Mouse (Mus musculus) T-helper 1 cell (primary cell): Measurements from ENCODE around the gene Wdr78.

Source experiments
- in situ Hi-C: fragments of 300-600 bp; cut with MboI, MseI; formaldehyde crosslinking; loops from one replicate; pipeline ENCODE4 v1.15.1; 2025; ENCODE audit warnings: high pct_unique_total_duplicates

Gene Wdr78

DNA sequence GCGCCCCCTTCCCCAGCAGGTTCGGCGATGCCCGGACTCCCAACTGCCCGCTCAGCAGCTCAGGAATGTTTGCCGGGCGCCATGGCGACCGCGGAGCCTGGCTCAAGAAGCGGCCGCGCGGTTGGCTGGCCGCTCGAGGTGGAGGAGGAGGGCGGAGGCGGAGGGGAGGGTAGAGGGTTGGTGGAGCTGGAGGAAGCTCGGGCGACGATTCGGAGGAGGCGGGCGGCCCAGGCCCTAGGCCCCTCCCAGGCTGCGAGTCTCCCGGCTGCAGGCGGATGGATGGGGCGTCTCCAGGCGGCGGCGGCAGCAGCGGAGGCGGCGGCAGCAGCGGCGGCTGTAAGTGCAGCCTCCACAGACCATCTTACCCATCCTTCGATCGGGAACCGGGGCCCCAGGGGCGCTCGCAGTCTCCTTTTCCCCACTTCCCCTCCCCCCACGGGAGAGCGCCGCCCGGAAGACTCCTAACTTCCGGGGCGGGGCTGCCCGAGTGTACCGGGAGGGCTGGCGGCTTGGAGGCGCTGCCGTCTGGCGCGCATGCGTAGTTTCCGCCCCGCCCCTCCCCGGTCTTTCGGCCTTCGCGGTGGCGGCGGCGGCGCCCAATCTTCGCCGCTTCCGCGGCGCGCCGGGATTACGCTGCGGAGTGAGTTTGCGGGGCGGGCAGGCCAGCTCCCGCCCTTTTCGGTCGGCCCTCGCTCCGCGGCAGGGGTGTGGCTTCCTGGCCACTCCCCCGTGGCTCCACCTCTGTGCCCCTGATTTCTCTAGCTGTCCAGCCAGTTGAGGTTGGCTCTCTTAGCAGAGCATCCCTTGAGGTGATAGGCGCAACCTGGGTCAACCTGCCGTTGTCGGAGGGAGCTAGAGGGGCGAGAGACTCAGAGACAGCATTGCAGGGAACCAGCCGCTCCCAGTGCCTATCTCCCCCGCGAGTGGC is at the start of gene Wdr78, which contains the start of gene Mier1:
Wdr78 (minus strand) TSS at position 372 of the 928 bp plus-strand sequence.
Mier1 (plus strand) TSS at position 207 of the 928 bp plus-strand sequence.
- in situ Hi-C loops, result no loop called here

DNA sequence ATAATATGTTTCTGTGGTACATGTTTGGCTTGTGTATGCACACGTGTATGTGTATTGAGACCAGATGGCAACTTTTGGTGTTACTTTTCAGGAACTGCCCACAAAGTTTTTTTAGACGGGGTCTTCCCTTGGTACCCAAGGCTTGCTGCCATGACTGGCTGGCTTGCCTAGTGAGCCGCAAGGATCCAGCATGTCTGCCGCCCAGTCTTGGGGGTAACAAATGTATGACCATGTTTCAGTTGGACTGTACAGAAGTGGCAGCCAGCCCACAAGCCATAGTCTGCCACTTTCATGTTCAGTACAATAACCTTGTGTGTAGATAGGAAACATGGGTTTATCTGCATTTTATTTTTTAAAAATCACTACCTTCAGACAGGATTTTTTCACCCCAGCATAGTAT is 44.4 kb upstream of the Wdr78 start:
- in situ Hi-C loops, result loop anchor here (5.0 kb wide), 1 partner anchor 71 kb away; no protein-coding TSS in a partner anchor

- in situ Hi-C loops, result no loop called here
These were observed 37.6 kb upstream of the Wdr78 start for GRCm38 (mm10) chr4:103151946-103152345.

GRCm38 (mm10) chr4:103146339-103146738 is 32.0 kb upstream of the Wdr78 start:
- in situ Hi-C loops, result loop anchor here (5.0 kb wide), 1 partner anchor 159 kb away; no protein-coding TSS in a partner anchor

DNA sequence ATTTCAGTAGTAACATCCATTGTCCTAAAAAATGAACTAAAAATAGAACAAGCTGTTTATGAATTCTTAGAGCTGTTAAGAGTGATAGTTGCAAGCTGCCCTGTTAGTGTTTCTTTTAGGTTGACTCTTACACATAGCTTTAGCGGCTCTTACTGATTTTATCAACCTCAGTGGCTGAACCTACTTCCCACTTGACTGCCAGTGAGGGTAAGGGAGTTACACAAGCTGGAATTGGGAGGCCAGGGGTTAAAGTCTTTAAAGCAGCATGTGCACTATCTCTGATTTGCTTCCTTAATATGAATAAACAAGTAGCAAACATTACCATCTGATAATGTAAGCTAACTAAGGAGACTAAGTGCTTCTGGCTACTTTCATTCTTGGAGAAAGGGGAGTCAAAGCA is 22.6 kb upstream of the Wdr78 start:
- in situ Hi-C loops, result no loop called here

GRCm38 (mm10) chr4:103126533-103126932 is 12.2 kb upstream of the Wdr78 start:
- in situ Hi-C loops, result no loop called here

GRCm38 (mm10) chr4:103123606-103124005 is 9.3 kb upstream of the Wdr78 start:
- in situ Hi-C loops, result no loop called here

- in situ Hi-C loops, result no loop called here
These were observed 8.7 kb upstream of the Wdr78 start for GRCm38 (mm10) chr4:103123086-103123485.

DNA sequence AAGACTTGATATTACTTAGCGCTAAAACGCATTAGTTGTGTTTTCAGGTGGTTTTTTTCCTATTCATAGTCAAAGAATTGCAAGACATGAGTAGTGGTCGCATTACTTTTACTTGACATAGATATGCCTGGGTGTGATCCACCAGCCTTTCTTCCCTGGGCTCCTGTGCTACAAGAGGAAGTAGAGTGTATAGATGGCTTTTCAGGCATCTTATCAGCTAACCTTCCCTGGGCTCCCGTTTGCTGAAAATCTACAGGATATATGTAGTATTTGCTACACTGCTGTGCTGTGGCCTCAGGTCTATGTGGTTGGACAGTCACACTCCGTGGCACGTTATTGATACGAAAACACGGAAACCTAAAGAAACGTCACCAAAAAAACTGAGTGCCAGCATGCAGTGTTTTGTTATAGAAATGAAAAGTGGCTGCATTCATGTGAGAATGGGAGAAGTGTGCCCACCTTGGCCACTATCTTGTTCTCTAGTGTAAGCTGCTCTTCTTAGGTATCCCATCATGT is 6.6 kb upstream of the Wdr78 start:
- in situ Hi-C loops, result no loop called here

GRCm38 (mm10) chr4:103120395-103120794 is 6.0 kb upstream of the Wdr78 start:
- in situ Hi-C loops, result no loop called here

- in situ Hi-C loops, result no loop called here
These were observed 5.7 kb upstream of the Wdr78 start for GRCm38 (mm10) chr4:103120028-103120384.

DNA sequence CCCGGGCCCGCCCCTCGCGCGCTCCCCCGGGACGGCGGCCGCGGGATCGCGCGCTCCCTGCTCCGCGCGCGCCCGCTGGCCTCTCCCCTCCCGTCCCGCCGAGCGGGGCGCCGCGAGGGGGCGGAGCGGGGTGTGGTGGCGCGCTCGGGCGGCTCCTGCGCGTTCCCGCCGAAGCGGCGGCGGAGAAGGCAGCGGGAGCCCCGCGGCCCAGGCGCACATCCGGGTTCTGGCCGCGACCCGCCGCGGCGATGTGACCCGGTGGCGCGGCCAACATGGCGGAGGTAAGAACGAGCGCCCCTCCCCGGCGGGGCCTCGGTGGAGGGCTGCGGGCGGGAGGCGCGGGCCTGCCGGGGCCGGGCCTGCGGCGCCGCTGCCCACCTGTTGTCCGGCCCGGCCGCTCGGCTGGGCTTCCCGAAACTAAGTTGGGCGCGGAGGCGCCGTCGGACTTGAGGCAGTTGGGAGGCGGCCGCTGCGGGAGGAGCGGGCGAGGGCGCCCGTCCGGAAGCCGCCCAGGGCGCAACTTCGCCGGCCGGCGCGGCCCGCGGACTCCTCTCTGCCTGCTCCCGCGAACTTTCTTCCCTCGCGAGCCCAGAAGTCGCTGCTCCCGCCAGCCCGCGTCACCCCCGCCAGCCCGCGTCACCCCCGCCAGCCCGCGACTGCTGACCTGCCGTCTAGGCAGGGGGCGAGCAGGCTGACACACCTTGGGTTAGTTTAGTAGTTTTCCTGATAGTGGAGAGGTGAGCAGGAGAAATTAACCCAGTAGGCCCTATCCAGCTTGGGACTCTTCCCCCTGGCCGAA is 5.1 kb upstream of the Wdr78 start:
- in situ Hi-C loops, result no loop called here

DNA sequence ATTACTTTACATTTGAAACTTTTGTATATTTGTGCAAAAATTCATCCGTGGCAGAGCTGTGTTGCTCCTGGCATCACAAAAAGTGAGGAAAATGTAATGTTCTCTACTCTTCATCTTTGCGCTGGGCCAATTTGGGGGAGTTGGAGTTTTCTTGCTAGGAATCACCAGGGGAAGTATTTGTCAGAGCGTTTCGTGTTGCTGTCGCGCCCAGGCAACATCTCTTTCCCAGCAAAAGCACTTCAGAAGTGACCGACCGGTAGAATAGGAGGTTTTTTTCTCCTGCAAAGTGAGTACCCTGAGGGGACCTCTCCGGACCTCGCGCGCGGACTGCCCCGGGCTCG is 4.5 kb upstream of the Wdr78 start:
- in situ Hi-C loops, result no loop called here

DNA sequence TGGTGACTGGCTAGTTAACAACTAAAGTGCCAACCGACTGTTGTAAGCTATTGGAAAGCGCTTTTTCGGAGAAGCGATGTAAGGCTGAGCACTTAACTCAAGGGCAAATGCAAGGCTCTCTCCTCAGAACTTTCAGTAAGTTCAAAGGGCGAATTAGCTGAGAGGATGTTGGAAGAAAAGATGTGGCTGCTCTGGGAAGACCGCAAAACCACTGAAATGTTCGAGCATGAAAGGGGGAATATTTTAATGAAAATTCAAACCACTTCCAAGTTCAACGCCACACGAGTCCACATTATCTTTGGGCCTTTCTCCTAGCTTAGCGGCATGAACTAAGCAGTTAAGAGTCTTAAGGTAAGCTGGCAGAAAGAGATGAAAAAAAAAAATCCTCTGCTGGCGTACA is 953 bp downstream of the Wdr78 start:
- in situ Hi-C loops, result no loop called here

DNA sequence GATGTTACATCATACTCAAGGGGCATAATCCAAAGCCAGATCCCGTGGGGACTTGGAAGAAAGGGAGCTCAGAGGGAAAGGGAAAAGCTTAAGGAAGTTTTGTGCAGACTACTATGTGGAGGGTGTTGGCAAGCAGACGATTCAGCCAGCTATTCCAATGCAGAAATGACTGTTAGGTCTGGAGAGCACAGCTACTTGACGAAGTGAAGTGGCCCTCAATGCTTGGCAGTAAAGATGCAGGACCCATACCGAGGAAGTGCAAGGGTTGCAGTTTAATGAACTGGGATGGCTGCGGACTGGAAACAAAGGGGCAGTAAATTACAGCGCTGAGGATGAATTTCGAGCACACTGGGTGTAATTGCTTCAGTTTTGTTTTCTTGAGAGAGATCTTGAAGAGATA is 1.7 kb downstream of the Wdr78 start:
- in situ Hi-C loops, result no loop called here

GRCm38 (mm10) chr4:103098532-103098931 is 15.8 kb downstream of the Wdr78 start:
- in situ Hi-C loops, result no loop called here

- in situ Hi-C loops, result no loop called here
These were observed 18.4 kb downstream of the Wdr78 start for GRCm38 (mm10) chr4:103095921-103096320.

DNA sequence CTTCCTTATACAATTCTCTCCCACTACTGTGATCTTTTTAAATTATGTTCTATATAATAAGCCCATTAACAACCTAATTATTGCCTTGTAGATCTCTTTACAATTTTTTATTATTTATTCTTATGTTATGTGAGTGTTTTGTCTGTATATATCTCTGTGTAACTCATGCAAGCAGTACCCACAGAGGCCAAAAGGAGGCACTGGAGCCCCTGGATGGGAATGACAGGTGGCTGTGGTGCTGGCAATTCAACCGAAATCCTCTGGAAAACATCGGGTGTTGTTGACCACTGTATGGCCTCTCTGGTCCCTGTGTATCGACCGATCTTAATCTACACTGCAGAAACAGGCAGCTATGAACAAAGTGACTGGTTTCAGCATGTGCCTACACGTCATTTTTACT is 29.1 kb downstream of the Wdr78 start:
- in situ Hi-C loops, result loop anchor here (5.0 kb wide), 1 partner anchor 72 kb away; no protein-coding TSS in a partner anchor

DNA sequence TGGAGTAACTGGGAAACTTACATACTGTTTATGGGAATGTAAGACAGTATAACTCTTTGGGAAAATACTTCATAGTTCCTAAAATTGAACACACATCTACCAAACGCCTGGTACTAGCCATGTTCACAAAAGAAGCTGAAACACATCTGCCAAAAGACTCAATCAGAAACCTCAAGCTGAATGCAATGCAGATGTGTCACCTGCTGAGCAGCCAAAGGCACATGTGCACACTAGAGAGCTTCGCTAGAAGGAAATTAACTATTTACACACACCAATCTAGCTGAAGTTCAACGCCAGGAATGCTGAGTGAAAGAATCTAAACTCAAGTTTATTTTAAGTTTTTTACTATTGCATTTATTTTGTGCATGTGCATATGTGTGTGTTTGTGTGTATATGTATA is 43.7 kb downstream of the Wdr78 start:
- in situ Hi-C loops, result no loop called here

DNA sequence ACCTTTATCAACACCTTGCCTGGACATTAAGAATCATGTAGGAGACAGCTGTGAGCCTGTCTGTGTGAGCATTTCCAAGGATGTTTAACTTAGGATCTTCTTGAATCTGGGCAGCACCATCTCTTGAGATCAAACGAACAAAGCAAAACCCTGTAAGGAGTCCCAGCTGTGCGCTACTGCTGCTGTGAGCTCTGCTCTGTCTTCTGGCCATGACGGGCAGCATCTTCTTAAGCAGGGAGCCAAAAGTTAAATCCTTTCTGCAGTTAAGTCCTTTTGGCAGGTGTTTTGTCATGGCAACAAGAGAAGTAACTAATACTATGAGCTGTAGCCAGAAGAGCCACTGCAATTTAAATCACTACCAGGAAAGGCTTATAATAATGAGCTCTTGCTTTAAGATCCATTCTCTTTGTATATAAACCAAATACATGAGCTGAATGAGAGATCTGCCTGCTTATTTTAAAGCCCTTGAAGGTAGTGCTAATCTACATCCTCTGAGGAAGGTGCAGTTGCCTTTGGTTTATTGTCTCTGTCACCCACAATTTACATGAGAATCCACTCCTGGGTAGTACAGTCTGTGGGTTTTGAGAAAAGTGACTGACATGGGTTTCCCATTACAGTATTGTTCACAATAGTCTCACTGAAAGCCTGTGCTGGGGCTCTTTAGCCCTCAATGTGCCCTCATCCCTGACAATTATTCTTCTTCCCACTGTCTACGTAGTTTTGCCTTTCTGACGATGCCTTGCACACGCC is 46.3 kb downstream of the Wdr78 start:
- in situ Hi-C loops, result no loop called here

- in situ Hi-C loops, result no loop called here
These were observed 49.4 kb downstream of the Wdr78 start for GRCm38 (mm10) chr4:103064976-103065375.

GRCm38 (mm10) chr4:103064421-103064820 is 49.9 kb downstream of the Wdr78 start:
- in situ Hi-C loops, result no loop called here
